Comparison of ENCODE assay signal across 25 mouse cellular contexts in the genomic region with DNA sequence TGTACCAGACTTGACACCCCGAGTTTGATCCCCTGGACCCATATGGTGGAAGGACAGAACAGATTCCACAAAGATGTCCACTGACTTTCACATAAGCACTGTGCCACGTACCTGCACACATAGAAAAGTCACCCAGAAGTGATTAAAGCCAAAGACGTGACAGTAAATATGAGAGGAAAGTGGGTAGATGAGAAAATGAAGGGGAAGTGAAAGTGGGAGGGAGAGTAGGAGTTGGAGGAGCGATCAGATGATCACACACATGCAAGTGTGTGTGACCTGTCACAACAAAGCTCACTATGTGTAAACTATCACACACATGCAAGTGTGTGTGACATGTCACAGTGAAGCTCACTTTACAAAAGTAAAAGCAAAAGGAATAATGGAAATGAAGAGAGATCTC. TPM values are rescaled to one million over a fixed set of nuclear protein-coding genes. Genes with fewer than 3 reads are reported as not detected.
A peak's percentile ranks its signal among the peaks of the same experiment; 100 is the strongest.
DNase-seq lines count a peak whose midpoint lies in the region; ATAC-seq and TF ChIP-seq lines count a peak whose summit lies in the region.
"Had no signal": no experiment of that assay in that cellular context is flagged by ENCODE, and none has a peak within 500 bp of the region (broad histone marks: within the 10 kb centered on the region; RNA-seq: fewer than 3 reads in every experiment).

No protein-coding gene starts in this region.

- dilution Hi-C loops in CH12.LX (cut with MboI; ENCODE audit: extremely low pct_ligation_motif_present, extremely low pct_unique_long_range_greater_than_20kb, low sequenced_read_pairs), result no loop called here

- no peaks in the 10 kb centered on the region for H3K27me3 ChIP-seq in CH12.LX (replicated peaks)
- H3K27me3 ChIP-seq: forebrain, embryonic 15.5 days; hindbrain, embryonic 13.5 days; intestine, embryonic 15.5 days; Patski had no signal

- no peak for TF ChIP-seq CTCF in CH12.LX (conservative IDR thresholded peaks at IDR 0.05 in 1 of 2, IDR thresholded peaks at IDR 0.05 in 1 of 2; ENCODE audit: low read depth in 2 of 2, low read length in 2 of 2)

- no peaks in the 10 kb centered on the region for H3K9me3 ChIP-seq in CH12.LX (replicated peaks; ENCODE audit: low read length)
- H3K9me3 ChIP-seq: forebrain, embryonic 15.5 days; G1E; hindbrain, embryonic 10.5 days; hindbrain, embryonic 13.5 days; intestine, embryonic 15.5 days had no signal

- no peaks in the 10 kb centered on the region for H3K36me3 ChIP-seq in CH12.LX (replicated peaks in 1 of 2; ENCODE audit: control insufficient read depth in 1 of 2, insufficient read depth in 1 of 2, low read length in 1 of 2)
- H3K36me3 ChIP-seq: forebrain, embryonic 15.5 days; G1E; hindbrain, embryonic 10.5 days; hindbrain, embryonic 13.5 days; intestine, embryonic 15.5 days had no signal

- in situ Hi-C loops in CH12.LX (cut with MboI; ENCODE audit: low pct_ligation_motif_present, low pct_unique_long_range_greater_than_20kb, low sequenced_read_pairs), result no loop called here

- H3K4me1 ChIP-seq in CH12.LX (ENCODE audit: control insufficient read depth in 1 of 2, insufficient read depth in 2 of 2), result peaks cover 9 to 32% of the 10 kb centered on the region in 2 experiments
- H3K4me1 ChIP-seq: forebrain, embryonic 15.5 days; hindbrain, embryonic 10.5 days; hindbrain, embryonic 13.5 days; intestine, embryonic 15.5 days had no signal

- DNase-seq in A20 (ENCODE audit: low read depth, low spot score) (peak; percentile 73), CH12.LX (ENCODE audit: extremely low read depth) (peak; percentile 44)
- DNase-seq in left cerebral cortex, adult 11 months (ENCODE audit: low spot score), result no peak
- no peak for DNase-seq in c-Kit-positive CD71-positive TER-119-positive erythroid progenitor cells, embryonic 14.5 days (ENCODE audit: low spot score)
- DNase-seq: adrenal gland, postnatal 10 days; adrenal gland, postnatal 36 days; cerebellum, adult 11-12 months; cerebellum, adult 8-10 months; cerebellum, postnatal 10 days; cerebellum, postnatal 36 days; gastrocnemius, postnatal 25 days; heart, postnatal 36 days had no signal

- H3K4me3 ChIP-seq in CH12.LX (replicated peaks in 1 of 3; ENCODE audit: low read depth in 2 of 3, low read length in 2 of 3, poor library complexity in 1 of 3), result no peak overlapping the region
- H3K4me3 ChIP-seq: forebrain, embryonic 15.5 days; hindbrain, embryonic 10.5 days; hindbrain, embryonic 13.5 days; intestine, embryonic 15.5 days had no signal

- TF ChIP-seq POLR2A in CH12.LX (IDR thresholded peaks at IDR 0.05; ENCODE audit: low read depth, low read length), result no peak

- H3K9ac ChIP-seq in CH12.LX (ENCODE audit: insufficient read depth, low read depth), result no peak overlapping the region
- H3K9ac ChIP-seq: forebrain, embryonic 15.5 days; hindbrain, embryonic 13.5 days; intestine, embryonic 15.5 days had no signal

- no peaks in the 10 kb centered on the region for H3K79me2 ChIP-seq in CH12.LX (replicated peaks; ENCODE audit: control insufficient read depth, extremely low read depth, insufficient read depth, poor library complexity, severe bottlenecking)

- H3K27ac ChIP-seq in CH12.LX (ENCODE audit: insufficient read depth, low read depth), result no peak overlapping the region
- H3K27ac ChIP-seq: forebrain, embryonic 15.5 days; hindbrain, embryonic 10.5 days; hindbrain, embryonic 13.5 days; intestine, embryonic 15.5 days had no signal

- peak overlapping the region; percentile 59 for H3K4me2 ChIP-seq in CH12.LX (ENCODE audit: insufficient read depth, low read depth, poor library complexity, severe bottlenecking)
- H3K4me2 ChIP-seq: forebrain, embryonic 15.5 days; heart, embryonic 11.5 days; hindbrain, embryonic 13.5 days; intestine, embryonic 15.5 days had no signal

- peak; percentile 81 for TF ChIP-seq EP300 in CH12.LX (IDR thresholded peaks at IDR 0.05; ENCODE audit: low read length)

- ATAC-seq in megakaryocyte, adult 5-6 weeks (ENCODE audit: poor library complexity, severe bottlenecking), result peak; percentile 85
- ATAC-seq in neutrophil, adult 5-6 weeks (ENCODE audit: extremely low read depth, insufficient number of reproducible peaks, low FRiP score, poor library complexity, severe bottlenecking), result 0 out of 2 replicates have a peak, but pooled peaks have one; percentile 33
- ATAC-seq in erythroblast, adult 5-6 weeks (replicated peaks; ENCODE audit: low FRiP score, poor library complexity, severe bottlenecking), result no peak
- ATAC-seq: forebrain, embryonic 15.5 days; hindbrain, embryonic 16.5 days; intestine, embryonic 15.5 days; Patski had no signal

- TF ChIP-seq RAD21 in CH12.LX (IDR thresholded peaks at IDR 0.05; ENCODE audit: low read depth, low read length), result no peak

TF ChIP-seq in CH12.LX, 34 proteins besides CTCF, POLR2A, EP300 and RAD21:
- TF ChIP-seq RCOR1 (conservative IDR thresholded peaks at IDR 0.05; ENCODE audit: low read depth, low read length), result no peak
- peak; percentile 47 for TF ChIP-seq ETS1 (conservative IDR thresholded peaks at IDR 0.05; ENCODE audit: low read depth, low read length)
- peak; percentile 93 for TF ChIP-seq IRF4 (IDR thresholded peaks at IDR 0.05; ENCODE audit: low read depth, low read length)
- no peak for TF ChIP-seq NELFE (IDR thresholded peaks at IDR 0.05; ENCODE audit: low read depth, low read length)
- TF ChIP-seq BHLHE40 (IDR thresholded peaks at IDR 0.05; ENCODE audit: low read depth, low read length), result peak; percentile 60
- TF ChIP-seq SIN3A (IDR thresholded peaks at IDR 0.05; ENCODE audit: low read length), result 0 out of 2 replicates have a peak, but pooled peaks have one; percentile 23
- no peak for TF ChIP-seq JUND (conservative IDR thresholded peaks at IDR 0.05; ENCODE audit: low read depth, low read length)
- TF ChIP-seq MAZ (IDR thresholded peaks at IDR 0.05; ENCODE audit: low read depth, low read length), result 0 out of 2 replicates have a peak, but pooled peaks have one; percentile 37

RNA-seq across cellular contexts. Expression of gene Vnn3, which starts 10.8 kb away (rescaled TPM):
- total RNA-seq in CH12.LX (2012; rRNA removed), result not detected in 2 replicates
- not detected in 2 replicates for total RNA-seq in CH12.LX (2014; rRNA removed)
- not detected in 2 replicates for polyA plus RNA-seq in CH12.LX (2012; ENCODE audit: insufficient read length, low read depth)
- total RNA-seq in megakaryocyte, adult 5-6 weeks (2015), result 2.2 and 4.3 TPM in 2 replicates
- total RNA-seq in megakaryocyte, adult 5-6 weeks (2017), result 7.4 and 11.0 TPM in 2 replicates
- 83.7 and 93.7 TPM in 2 replicates for total RNA-seq in neutrophil, adult 5-6 weeks (2017)
- not detected in 2 replicates for total RNA-seq in erythroblast, adult 5-6 weeks (2015; ENCODE audit: low replicate concordance)
- total RNA-seq in erythroblast, adult 5-6 weeks (2017; ENCODE audit: low replicate concordance), result 4.5 TPM in 2 replicates
- total RNA-seq: G1E had no signal
- polyA plus RNA-seq: embryonic facial prominence, embryonic 11.5 days; forebrain, embryonic 11.5 days; forebrain, embryonic 15.5 days; G1E; heart, embryonic 11.5 days; hindbrain, embryonic 10.5 days; hindbrain, embryonic 13.5 days; Patski had no signal

RNA-seq across cellular contexts. Expression of gene Slc18b1, which starts 43.7 kb away (rescaled TPM):
- total RNA-seq in CH12.LX (2012; rRNA removed) (not detected in 2 replicates), CH12.LX (2014; rRNA removed) (not detected in 2 replicates)
- 0.18 TPM in 1 of 2 replicates, not detected in the other for polyA plus RNA-seq in CH12.LX (2012; ENCODE audit: insufficient read length, low read depth)
- total RNA-seq in megakaryocyte, adult 5-6 weeks (2015), result 0.18 and 0.34 TPM in 2 replicates
- total RNA-seq in megakaryocyte, adult 5-6 weeks (2017), result 0.37 TPM in 1 of 2 replicates, not detected in the other
- total RNA-seq in neutrophil, adult 5-6 weeks (2017), result not detected in 2 replicates
- not detected in 2 replicates for total RNA-seq in erythroblast, adult 5-6 weeks (2015; ENCODE audit: low replicate concordance)
- total RNA-seq in erythroblast, adult 5-6 weeks (2017; ENCODE audit: low replicate concordance), result not detected in 2 replicates
- total RNA-seq: G1E had no signal
- polyA plus RNA-seq: G1E had no signal

RNA-seq across cellular contexts. Expression of gene Rps12, which starts 53.4 kb away (rescaled TPM):
- total RNA-seq in CH12.LX (2012; rRNA removed) (5,116 and 5,207 TPM in 2 replicates), CH12.LX (2014; rRNA removed) (4,147 and 4,213 TPM in 2 replicates)
- polyA plus RNA-seq in CH12.LX (2012; ENCODE audit: insufficient read length, low read depth), result 140 and 211 TPM in 2 replicates
- 3,100 and 3,214 TPM in 2 replicates for total RNA-seq in megakaryocyte, adult 5-6 weeks (2015)
- total RNA-seq in megakaryocyte, adult 5-6 weeks (2017), result 812 and 986 TPM in 2 replicates
- 830 and 867 TPM in 2 replicates for total RNA-seq in neutrophil, adult 5-6 weeks (2017)
- 1,063 and 1,343 TPM in 2 replicates for total RNA-seq in erythroblast, adult 5-6 weeks (2015; ENCODE audit: low replicate concordance)
- 294 and 583 TPM in 2 replicates for total RNA-seq in erythroblast, adult 5-6 weeks (2017; ENCODE audit: low replicate concordance)

RNA-seq across cellular contexts. Expression of gene Vnn1, which starts 54.0 kb away (rescaled TPM):
- total RNA-seq in CH12.LX (2012; rRNA removed) (not detected in 2 replicates), CH12.LX (2014; rRNA removed) (not detected in 2 replicates)
- not detected in 2 replicates for polyA plus RNA-seq in CH12.LX (2012; ENCODE audit: insufficient read length, low read depth)
- total RNA-seq in megakaryocyte, adult 5-6 weeks (2015), result not detected in 2 replicates
- not detected in 2 replicates for total RNA-seq in megakaryocyte, adult 5-6 weeks (2017)
- total RNA-seq in neutrophil, adult 5-6 weeks (2017), result 0.86 TPM in 1 of 2 replicates, not detected in the other
- not detected in 2 replicates for total RNA-seq in erythroblast, adult 5-6 weeks (2015; ENCODE audit: low replicate concordance)
- not detected in 2 replicates for total RNA-seq in erythroblast, adult 5-6 weeks (2017; ENCODE audit: low replicate concordance)
- total RNA-seq: G1E had no signal
- polyA plus RNA-seq: G1E had no signal

Comparison
In these comparisons a context has a peak if more than half of its experiments do, and no peak if none do; other contexts are left out.
1. DNase-seq: peak in A20 (single experiment) and CH12.LX (single experiment); none in left cerebral cortex, adult 11 months (single experiment) and c-Kit-positive CD71-positive TER-119-positive erythroid progenitor cells, embryonic 14.5 days (single experiment).